Mouse (Mus musculus) retina, postnatal 7 days (tissue): Measurements from ENCODE around the gene Zfp266.

ENCODE experiments used
- DNase-seq: peaks from one replicate; pipeline ENCODE4 v3.0.0-alpha.2; 2012; ENCODE audit warnings: low read depth, low spot score

The Zfp266 gene

GRCm38 (mm10) chr9:20492527-20493233 is 28.5 kb downstream of the Zfp266 start, which contains the start of gene Zfp426:
Gene Zfp426, minus strand, starts transcription at chr9:20492746.
- peak; percentile 87 for DNase-seq

GRCm38 (mm10) chr9:20491858-20492526 is 29.2 kb downstream of the Zfp266 start:
- DNase-seq: no peak

GRCm38 (mm10) chr9:20489536-20489935 is 31.7 kb downstream of the Zfp266 start:
- no peak for DNase-seq

- no peak for DNase-seq
Measured at GRCm38 (mm10) chr9:20479396-20479795, 41.8 kb downstream of the Zfp266 start.

GRCm38 (mm10) chr9:20476632-20477031 is 44.6 kb downstream of the Zfp266 start:
- DNase-seq: no peak

GRCm38 (mm10) chr9:20466761-20467442 is 54.3 kb downstream of the Zfp266 start:
- DNase-seq: peak; percentile 69

GRCm38 (mm10) chr9:20459377-20460317 is 61.6 kb downstream of the Zfp266 start, which contains the start of gene Zfp26:
Gene Zfp26, minus strand, starts transcription at chr9:20460162.
- DNase-seq: peak; percentile 60

GRCm38 (mm10) chr9:20453647-20454046 is 67.6 kb downstream of the Zfp266 start:
- DNase-seq: no peak

GRCm38 (mm10) chr9:20451493-20451892 is 69.7 kb downstream of the Zfp266 start:
- no peak for DNase-seq
